Mouse (Mus musculus) right cerebral cortex, postnatal 25 days (tissue): Measurements from ENCODE around the gene Tmem88b.
"Not testable (repeated sequence)": the region's sequence is repeated elsewhere in the genome, so short reads cannot be mapped to it uniquely, and the experiment has no call there.

Experiments used
- DNase-seq: peaks from one replicate; pipeline ENCODE4 v3.0.0; 2022

Gene Tmem88b

DNA sequence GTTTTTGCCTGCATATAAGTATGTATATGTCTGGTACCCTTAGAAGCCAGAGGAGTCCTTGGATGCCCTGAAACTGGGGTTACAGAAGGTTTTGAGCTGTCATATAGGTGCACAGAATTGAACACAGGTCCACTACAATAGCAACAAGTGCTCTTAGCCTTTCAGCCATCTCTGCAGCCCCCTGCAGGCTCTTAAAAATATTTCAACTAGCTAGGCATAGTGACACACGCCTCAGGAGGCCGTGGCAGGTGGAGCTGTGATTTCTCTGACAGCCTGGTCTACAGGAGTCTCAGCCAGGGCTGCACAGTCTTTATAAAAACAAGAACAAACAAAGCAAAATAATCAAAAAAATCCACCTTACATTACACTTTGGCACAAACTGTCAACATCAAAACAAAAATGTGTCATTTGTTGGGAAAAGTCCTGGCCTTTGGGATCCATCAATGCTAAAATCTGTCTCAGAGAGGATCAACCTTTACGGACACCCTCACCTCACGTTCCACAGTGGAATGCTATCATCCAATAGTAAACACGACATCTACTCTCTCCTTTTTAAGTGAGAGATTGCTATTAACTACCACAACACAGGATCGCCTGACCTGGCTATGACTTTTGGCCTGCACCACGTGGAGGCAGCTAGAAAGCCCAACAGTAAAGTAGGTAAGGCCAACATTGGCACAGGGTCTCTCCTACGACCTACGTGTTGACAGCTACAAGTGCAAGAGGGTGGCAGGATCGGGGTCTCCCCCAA lies 25.6 kb downstream of the Tmem88b start:
- DNase-seq: no peak

DNA sequence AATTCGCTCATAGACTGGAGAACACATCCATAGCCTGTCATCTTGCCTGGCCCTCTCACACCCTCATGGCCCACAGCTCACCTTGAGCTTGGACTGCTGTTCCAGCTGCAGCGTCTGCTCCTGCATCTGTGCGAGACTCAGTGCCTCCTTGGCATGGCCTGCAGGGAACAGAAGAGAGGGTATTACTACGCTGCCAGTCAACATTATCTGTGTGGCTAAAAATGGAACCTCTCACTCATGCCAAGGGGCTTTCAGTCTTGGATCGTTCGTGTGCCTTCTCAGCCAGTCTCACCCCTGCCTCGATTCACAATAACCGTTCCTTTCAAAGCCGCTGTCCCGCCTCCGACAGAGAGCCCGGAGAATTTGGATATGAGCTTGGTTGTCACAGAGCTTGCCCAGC lies 28.7 kb downstream of the Tmem88b start:
- no peak for DNase-seq

DNA sequence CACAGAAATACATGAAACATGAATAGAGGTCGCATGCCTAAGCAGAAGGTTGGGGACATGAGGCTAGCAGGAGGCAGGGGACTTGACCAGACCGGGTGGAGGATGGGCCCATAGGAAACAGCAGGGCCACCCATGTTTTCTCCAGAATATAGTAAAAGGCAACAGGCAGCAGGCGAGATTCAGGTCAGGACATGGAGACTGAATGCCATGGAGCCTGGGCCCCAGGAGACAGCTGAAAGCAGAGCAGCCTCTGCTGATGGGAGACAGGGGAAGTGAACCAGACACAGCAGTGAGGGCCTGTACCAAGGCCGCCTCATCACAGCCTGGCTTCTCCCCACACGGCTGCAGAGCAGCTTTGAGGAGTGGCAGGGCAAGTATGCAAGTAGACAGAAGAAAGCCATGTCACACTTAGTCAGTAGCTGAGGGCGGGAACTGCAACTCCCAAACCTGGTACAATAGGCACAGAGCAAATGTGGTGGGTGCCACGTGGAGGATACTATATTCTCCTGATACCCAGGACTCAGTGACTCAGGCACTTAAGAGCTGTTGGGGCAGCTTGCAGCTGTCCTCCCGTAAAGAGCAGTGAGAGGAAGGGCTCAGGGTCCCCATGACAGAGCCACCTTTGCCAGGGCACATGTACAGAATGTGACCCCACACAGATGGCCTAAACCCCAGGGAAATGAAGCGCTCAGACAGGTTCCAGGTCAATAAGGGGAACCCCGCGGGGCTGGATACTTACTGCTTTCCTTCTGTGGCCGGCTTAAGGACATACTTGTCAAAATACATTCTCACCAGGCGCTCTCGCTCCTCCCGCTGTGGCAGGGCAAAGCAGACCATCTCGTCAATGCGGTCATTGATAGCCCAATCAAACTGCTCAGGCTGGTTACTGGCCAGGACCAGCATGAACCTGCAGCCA lies 38.8 kb downstream of the Tmem88b start:
- DNase-seq: no peak

DNA sequence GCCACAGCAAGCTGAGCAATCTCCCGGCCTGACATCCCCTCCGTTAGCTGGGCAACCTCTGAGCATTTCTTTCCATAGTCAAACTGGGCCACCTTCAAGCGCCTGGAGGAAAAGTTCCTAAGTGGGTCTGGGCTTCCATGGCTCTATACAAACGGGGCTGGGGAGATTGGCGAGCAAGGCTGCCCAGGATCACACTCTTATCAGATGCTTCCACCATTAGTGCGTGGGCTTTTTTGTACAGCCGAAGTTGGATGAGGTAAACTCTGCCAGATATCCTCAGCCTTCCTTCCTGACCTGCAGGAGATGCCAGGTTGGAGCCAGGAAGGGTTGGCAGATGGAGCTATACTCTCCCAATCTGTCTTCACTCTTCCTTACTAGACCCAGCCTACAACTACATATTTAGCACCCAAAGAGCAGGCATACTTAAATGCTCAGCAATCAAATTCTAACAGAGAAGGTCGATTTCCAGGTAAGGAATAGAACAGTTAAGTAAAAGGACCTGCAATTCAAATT lies 39.6 kb downstream of the Tmem88b start:
- no peak for DNase-seq

DNA sequence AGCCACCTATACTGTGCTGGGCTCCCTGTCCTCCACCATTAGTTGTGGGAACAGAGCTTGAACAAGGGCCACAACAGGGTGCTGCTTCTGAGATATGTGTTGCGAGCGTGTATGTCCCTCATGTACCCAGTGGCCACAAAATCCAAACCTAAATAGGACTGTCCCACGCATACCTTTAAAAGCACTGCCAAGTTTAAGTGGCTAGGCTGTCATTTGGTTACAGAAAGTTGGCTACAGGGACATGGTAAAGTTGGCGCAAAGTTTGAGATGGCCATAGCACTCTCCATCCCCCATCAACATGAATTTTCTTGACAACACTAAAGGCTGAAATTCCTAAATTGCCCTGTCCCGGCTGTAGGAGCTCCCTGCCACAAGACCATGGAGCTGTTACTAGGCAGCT lies 40.5 kb downstream of the Tmem88b start:
- DNase-seq: no peak

DNA sequence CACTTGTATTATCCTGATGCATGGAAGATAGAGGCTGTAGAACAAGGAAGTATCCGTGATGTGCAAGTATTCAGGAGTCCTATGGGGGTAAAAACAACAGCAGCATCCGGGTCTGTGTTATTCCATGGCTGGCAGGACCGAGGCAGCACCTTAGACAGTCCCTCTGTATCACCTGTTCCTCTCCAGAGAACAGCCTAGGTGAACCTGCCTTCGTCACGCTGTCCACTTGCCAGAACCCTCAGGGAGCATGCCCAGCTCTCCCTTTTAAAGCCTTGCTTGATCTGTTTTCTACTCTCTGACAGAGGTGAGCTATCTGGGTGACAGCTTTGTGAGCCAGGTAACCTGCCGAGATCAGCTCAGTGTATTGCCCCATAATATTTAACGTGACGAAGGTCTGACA lies 41.2 kb downstream of the Tmem88b start:
- no peak for DNase-seq

DNA sequence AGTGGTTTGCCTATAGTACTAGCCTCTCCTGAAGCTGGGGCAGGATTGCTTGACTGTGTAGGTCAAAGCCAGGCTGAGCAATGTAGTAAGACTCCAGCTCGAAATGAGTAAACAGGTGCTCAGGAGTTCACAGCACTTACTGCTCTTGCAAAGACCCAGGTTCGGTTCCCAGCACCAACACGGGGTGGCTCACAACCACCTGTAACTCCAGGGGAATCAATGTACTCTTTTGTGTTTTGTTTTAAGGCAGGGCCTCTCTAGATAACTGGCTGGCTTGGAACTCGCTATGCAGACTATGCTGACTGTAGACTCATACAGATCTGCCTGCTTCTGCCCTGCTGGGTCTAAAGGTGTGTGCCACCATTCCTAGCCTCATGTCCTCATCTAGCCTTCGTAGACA lies 43.0 kb downstream of the Tmem88b start:
- no peak for DNase-seq

DNA sequence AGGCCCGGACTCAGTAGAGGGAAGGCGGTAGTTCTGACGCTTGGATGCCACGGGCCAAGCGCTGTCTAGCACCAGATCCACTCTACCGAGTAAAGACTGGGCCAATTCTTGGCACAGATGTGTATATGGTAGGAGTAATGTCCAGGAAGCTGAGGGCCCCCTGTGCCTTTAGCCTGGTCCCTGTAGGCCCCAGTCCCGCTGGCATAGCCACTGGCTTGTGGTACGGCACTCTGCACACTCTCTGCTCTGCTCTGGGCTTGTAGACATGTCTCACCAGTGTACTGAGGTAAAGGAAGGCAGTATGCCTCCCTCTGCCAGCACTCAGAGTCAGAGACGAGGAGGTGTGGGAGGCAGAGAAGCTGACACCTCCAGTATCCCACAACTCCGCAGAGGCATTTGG lies 45.0 kb downstream of the Tmem88b start:
- DNase-seq: not testable (repeated sequence)

DNA sequence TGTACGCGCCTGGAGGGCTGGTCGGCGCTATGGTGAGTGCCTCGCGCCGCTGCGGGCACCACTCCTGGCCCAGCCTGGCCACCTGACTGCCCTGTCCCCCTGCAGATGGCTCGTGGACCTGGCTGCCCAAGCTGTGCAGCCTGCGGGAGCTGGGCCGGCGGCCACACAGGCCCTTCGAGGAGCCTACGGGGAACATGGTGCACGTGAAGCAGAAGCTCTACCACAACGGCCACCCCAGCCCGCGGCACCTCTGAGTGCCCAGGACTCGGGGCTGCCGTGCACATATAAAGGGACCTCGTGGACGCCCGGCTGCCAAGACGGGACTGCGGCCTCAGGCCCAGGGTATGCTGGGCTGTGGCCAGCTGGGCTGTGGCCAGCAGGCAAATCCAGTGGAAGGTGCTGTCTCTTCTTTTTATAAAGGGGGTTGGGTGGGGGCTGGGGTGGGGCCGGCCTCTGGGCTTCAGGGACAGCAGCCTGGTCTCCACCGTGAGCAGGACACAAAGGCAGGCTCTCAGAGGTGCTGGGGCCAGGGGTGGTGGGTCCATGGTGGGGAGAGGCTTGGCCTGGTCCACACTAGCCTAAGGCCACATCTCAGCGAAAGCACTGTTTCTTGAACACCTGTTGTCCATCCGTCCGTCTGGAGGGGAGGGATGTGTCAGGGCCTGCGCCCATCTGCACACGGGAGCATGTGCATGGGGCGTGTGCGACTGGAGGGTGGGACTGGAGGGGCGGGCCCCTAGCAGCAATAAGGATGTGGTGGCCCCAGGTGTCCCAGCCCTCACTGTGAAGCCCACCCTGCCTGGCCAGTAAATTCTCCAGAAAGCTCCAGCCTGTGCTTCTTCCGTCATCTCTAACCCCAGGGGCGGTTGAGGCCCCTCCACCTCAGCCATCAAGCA lies 45.7 kb downstream of the Tmem88b start:
- no peak for DNase-seq

DNA sequence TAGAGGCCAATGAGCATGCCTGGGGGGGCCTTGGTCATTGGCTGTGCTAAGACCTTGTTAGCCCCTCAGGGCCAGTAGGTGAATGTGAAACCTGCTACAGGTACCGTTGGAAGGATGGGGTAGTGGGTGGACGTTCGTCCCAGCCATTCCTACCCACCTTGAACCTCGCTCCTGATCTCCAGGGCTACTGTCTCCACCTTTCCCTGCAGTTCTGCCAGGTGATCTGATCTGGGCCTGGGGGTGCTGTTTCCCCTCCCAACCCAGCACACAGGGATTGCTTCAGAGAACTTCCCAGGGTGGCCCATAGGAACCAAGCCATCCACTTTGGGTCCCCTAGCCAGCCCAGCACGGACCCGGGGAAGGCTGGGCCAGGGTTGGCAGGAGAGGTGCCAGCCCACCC lies 46.5 kb downstream of the Tmem88b start:
- no peak for DNase-seq

DNA sequence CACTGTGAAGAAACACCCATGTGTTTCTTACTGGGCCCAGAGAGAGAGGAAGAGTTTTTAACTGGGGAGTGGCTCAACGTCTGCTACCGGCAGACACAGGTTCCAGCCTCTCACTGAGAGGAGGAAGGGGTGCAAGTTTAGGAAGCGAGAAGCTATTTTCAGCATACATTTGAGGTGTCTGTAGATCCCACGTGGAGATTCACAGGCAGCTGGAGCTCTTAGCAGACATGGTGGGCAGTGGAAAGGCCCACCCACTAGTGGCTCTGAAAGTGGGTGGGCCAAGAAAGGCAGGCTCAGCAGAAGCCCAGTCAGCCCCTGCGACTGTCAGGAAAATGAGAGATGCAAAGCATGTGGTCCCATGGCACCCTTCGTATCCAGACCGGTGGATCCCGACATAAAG lies 47.4 kb downstream of the Tmem88b start:
- DNase-seq: peak; percentile 53

DNA sequence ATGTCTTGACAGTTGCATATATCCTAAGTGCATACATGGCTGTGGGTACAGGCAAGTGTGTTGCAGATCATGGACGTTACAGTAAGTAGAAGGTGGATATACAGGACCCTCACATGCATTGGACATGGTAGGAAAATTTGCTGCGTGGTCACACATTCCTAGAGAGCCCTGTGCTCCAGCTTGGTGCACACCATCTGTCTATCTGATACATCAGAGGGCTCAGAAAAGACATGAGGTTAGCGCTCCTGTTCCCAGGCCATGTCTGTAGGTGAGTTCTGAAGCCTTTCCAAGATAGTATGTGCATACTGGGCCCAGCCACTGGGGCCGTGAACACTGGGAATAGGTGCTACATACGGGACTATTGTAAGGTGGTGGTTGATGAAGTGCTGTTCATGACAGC lies 49.3 kb downstream of the Tmem88b start:
- no peak for DNase-seq

DNA sequence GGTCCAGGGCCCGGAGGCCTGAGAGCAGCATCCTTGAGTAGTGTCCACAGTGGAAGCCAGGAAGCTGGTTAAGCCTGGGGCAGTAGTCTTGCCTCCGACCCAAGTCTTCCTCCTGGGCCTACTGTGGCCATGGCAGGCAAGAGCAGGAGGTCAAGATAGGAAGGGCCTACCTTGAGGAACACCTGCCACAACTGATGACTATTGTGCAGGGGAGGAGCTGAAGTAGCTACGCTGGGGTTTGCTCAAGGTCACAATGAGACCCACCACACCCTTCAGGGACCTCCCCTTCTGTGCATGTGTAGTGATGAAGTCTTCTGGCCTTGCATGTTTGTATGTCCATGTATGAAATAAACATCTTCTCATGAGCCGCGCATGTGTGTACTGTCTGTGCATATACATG lies 49.9 kb downstream of the Tmem88b start:
- DNase-seq: no peak

DNA sequence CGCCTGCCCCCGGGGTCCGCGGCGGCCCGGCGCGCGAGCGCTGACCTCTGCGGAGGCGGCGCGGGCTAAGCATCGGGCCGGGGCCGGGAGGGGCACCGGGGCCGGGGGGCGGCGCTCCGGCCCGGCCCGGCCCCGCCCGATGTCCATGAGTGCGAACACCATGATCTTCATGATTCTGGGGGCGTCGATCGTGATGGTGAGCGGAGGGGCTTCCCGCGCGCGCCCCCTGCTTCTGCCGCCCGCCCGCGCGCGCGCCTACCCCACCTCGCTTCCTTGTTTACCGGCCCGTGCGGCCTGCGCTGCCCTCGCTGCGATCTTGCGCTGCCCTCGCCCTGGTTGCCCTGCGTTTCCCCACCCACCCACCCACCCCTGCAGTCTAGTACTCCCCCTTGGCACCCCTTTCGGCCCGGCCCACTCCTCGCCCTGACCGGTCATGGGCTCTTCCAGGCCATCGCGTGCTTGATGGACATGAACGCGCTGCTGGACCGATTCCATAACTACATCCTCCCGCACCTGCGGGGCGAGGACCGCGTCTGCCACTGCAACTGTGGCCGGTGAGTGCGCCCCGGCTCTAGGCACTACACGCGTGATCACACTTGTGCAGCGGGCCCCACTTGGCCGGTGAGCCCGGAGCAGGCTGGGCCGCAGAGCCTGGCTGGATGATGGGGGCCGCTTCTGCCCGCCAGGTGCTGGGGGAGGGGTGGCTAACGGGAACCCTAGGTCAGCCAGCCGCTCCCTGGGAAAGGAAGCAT lies 50.5 kb downstream of the Tmem88b start:
- DNase-seq: peak; percentile 51

DNA sequence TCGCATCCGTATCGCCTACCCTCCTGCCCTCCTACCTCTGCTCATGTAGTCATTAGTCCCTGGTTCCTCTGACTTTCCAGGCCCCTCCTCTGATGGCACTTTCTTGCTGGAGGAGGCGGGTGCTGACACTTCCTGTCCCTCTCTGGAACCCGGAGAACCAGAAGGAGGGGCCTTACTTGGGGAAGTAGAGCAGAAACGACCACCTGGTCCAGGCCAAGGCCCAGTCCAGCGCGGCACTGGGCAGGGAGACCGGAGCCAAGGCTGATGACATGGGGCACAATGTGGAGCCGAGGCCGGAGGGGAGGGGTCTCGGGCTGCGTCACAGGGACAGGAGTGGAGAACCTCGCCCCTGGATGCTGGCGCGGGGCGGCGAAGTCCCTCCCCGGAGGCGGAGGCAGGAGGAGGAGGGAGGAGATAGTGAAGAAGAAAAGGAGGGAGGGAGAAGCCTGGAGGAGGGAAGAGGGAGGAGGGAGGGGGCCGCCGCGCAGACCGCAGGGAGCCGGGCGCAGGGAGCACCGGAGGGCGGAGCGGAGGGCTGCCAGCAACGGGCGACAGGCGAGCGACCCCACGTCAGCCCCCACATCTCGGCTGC lies 51.2 kb downstream of the Tmem88b start, which contains the start of gene Tmem240:
TSS of gene Tmem240 (plus strand) at position 451 of the 592 bp plus-strand sequence.
- DNase-seq: peak; percentile 92

DNA sequence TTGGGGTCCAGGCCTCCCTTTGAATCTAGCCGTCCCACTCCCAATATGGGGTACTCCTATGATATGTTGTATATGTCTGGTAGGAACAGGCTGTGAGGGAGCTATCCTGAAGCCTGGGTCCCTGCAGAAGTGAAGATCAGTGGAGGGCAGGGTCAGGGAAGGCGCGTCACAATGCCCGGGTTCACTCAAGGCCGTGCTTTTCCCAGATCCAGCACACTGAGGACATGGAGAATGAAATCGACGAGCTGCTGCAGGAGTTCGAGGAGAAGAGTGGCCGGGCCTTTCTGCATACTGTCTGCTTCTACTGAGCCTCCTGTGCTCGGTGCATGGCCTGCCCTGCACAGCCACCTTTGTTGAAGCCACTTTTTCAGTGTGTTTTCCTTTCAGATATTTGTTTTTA lies 52.4 kb downstream of the Tmem88b start:
- no peak for DNase-seq
